Mouse (Mus musculus) spleen, adult 2 months (tissue): Measurements from ENCODE around the gene Hsd17b3. TPM values are rescaled to one million over a fixed set of nuclear protein-coding genes. Genes with fewer than 3 reads are reported as not detected.

Source experiments
- DNase-seq, 2 experiments: peaks; one replicate each; pipeline versions ENCODE4 v3.0.0 to v3.0.0-alpha.2; 2012 to 2021; ENCODE audit warnings: low spot score in 2 of 2, low read depth in 1 of 2
- H3K27ac ChIP-seq: fragments of 200-500 bp; 2 replicates; pipeline ENCODE4 v1.5.1; 2012; ENCODE audit warnings: low read length, inconsistent platforms; ENCODE audit not compliant: insufficient read depth
- H3K27me3 ChIP-seq: fragments of 200-500 bp; 2 replicates; pipeline ENCODE4 v1.6.1; 2012; ENCODE audit warnings: mild to moderate bottlenecking, moderate library complexity, low read length, inconsistent platforms; ENCODE audit not compliant: control insufficient read depth, insufficient read depth
- H3K36me3 ChIP-seq: fragments of 200-500 bp; 2 replicates; pipeline ENCODE4 v1.6.1; 2012; ENCODE audit warnings: mild to moderate bottlenecking, low read length, inconsistent platforms; ENCODE audit not compliant: control insufficient read depth, insufficient read depth
- H3K4me1 ChIP-seq: fragments of 200-500 bp; 2 replicates; pipeline ENCODE4 v1.6.1; 2011; ENCODE audit warnings: inconsistent platforms; ENCODE audit not compliant: control insufficient read depth, insufficient read depth, insufficient read length
- H3K4me3 ChIP-seq: fragments of 200-500 bp; 2 replicates; pipeline ENCODE4 v1.5.1; 2011; ENCODE audit warnings: mild to moderate bottlenecking, inconsistent platforms; ENCODE audit not compliant: insufficient read depth, insufficient read length; ENCODE audit errors: extremely low read depth
- CTCF ChIP-seq: fragments of 200-500 bp; IDR thresholded peaks from 2 replicates; pipeline ENCODE4 v1.5.1; 2011; ENCODE audit warnings: mild to moderate bottlenecking, inconsistent platforms; ENCODE audit not compliant: insufficient read depth, insufficient read length, insufficient replicate concordance; ENCODE audit errors: extremely low read depth
- POLR2A ChIP-seq: fragments of 200-500 bp; IDR thresholded peaks from 2 replicates; pipeline ENCODE4 v1.6.1; 2011; ENCODE audit warnings: low read depth, low read length, inconsistent platforms
- WGBS: fragments of 180-500 bp; shearing (Covaris S2); methylation state at CpG from one replicate; pipeline ENCODE4 v1.1.7; 2018; 5-methylcytosine and 5-hydroxymethylcytosine counted together
- polyA plus RNA-seq: library from polyadenylated mRNA; depleted of rRNA; stranded (reverse); fragments of >200 nt; gene quantifications from 2 replicates; pipeline ENCODE4 v1.2.3, GENCODE M21; 2012

The Hsd17b3 gene
- polyA plus RNA-seq, 1 experiment = not detected

- H3K36me3 ChIP-seq = no peaks in the 10 kb centered on the region
- H3K27ac ChIP-seq = no peak overlapping the region
- 88% methylated on average over 5 of the region's 5 CpGs for WGBS
- no peaks in the 10 kb centered on the region; the same call in 1 of the 2 replicates for H3K27me3 ChIP-seq
- H3K4me1 ChIP-seq = no peaks in the 10 kb centered on the region
- TF ChIP-seq CTCF (no peak), POLR2A (no peak)
- no peak for DNase-seq
- H3K4me3 ChIP-seq = no peak overlapping the region
Measured at GRCm38 (mm10) chr13:64086036-64086435, 3.0 kb downstream of the Hsd17b3 start.

- TF ChIP-seq POLR2A (no peak), CTCF (no peak)
- Histone ChIP-seq H3K36me3 (no peaks in the 10 kb centered on the region), H3K4me3 (no peak overlapping the region), H3K4me1 (no peaks in the 10 kb centered on the region), H3K27me3 (no peaks in the 10 kb centered on the region), H3K27ac (no peak overlapping the region)
- WGBS = 85% methylated on average over 3 of the region's 3 CpGs
- DNase-seq = no peak
Measured at GRCm38 (mm10) chr13:64083331-64083730, 5.7 kb downstream of the Hsd17b3 start.

- no peaks in the 10 kb centered on the region for H3K27me3 ChIP-seq
- TF ChIP-seq CTCF = no peak
- TF ChIP-seq POLR2A = no peak
- no peak overlapping the region for H3K27ac ChIP-seq
- DNase-seq = no peak
- no peak overlapping the region for H3K4me3 ChIP-seq
- no peaks in the 10 kb centered on the region for H3K36me3 ChIP-seq
- peaks cover 1% of the 10 kb centered on the region; the same call in 1 of the 2 replicates for H3K4me1 ChIP-seq
- WGBS = 80% methylated on average over 16 of the region's 16 CpGs
Measured at GRCm38 (mm10) chr13:64081012-64081919, 7.8 kb downstream of the Hsd17b3 start.

- DNase-seq = no peak
- H3K27ac ChIP-seq = no peak overlapping the region
- H3K4me1 ChIP-seq = peaks cover 2% of the 10 kb centered on the region; the same call in 1 of the 2 replicates
- WGBS = 66% methylated on average over 5 of the region's 5 CpGs
- H3K36me3 ChIP-seq = no peaks in the 10 kb centered on the region
- H3K4me3 ChIP-seq = no peak overlapping the region
- H3K27me3 ChIP-seq = no peaks in the 10 kb centered on the region
- TF ChIP-seq CTCF (no peak), POLR2A (no peak)
Measured at GRCm38 (mm10) chr13:64077591-64077990, 11.4 kb downstream of the Hsd17b3 start.

- H3K36me3 ChIP-seq = no peaks in the 10 kb centered on the region
- H3K27ac ChIP-seq = no peak overlapping the region
- TF ChIP-seq CTCF = no peak
- TF ChIP-seq POLR2A = no peak
- 58% methylated on average over 4 of the region's 4 CpGs for WGBS
- no peaks in the 10 kb centered on the region for H3K27me3 ChIP-seq
- H3K4me1 ChIP-seq = peaks cover 2% of the 10 kb centered on the region; the same call in 1 of the 2 replicates
- DNase-seq = no peak
- no peak overlapping the region for H3K4me3 ChIP-seq
Measured at GRCm38 (mm10) chr13:64076074-64076473, 13.0 kb downstream of the Hsd17b3 start.

- Histone ChIP-seq H3K36me3 (no peaks in the 10 kb centered on the region), H3K4me1 (no peaks in the 10 kb centered on the region), H3K27ac (no peak overlapping the region), H3K4me3 (no peak overlapping the region), H3K27me3 (no peaks in the 10 kb centered on the region)
- WGBS = 20% methylated on average over 3 of the region's 3 CpGs
- DNase-seq = no peak
- TF ChIP-seq CTCF = no peak
- no peak for TF ChIP-seq POLR2A
Measured at GRCm38 (mm10) chr13:64066653-64067052, 22.4 kb downstream of the Hsd17b3 start.

- H3K27ac ChIP-seq = no peak overlapping the region
Measured at GRCm38 (mm10) chr13:64064276-64064675, 24.8 kb downstream of the Hsd17b3 start.

More at GRCm38 (mm10) chr13:64064276-64064675, 24.8 kb downstream of the Hsd17b3 start:
- H3K4me3 ChIP-seq = no peak overlapping the region
- H3K27me3 ChIP-seq = no peaks in the 10 kb centered on the region
- no peaks in the 10 kb centered on the region for H3K36me3 ChIP-seq
- TF ChIP-seq POLR2A (no peak), CTCF (no peak)
- DNase-seq = no peak
- H3K4me1 ChIP-seq = no peaks in the 10 kb centered on the region
